Mouse (Mus musculus): ENCODE results near the gene Syne1. TPM values are rescaled to one million over a fixed set of nuclear protein-coding genes. Genes with fewer than 3 reads are reported as not detected.
"Not testable (repeated sequence)": the region's sequence is repeated elsewhere in the genome, so short reads cannot be mapped to it uniquely, and the experiment has no call there.

The Syne1 gene
- polyA plus RNA-seq, 1 experiment, result 52.0 TPM

GRCm38 (mm10) chr10:5504761-5505160, 46.5 kb downstream of the Syne1 start:
- H3K4me1 ChIP-seq (ENCODE audit: control insufficient read depth, insufficient read depth, low read length), result no peaks in the 10 kb centered on the region
- WGBS, result 55% methylated on average over 3 of the region's 3 CpGs
- no peak for TF ChIP-seq POLR2A (IDR thresholded peaks at IDR 0.05; ENCODE audit: borderline replicate concordance, extremely low read depth, low read depth, low read length)
- no peak for TF ChIP-seq CTCF (IDR thresholded peaks at IDR 0.05; ENCODE audit: insufficient read depth, low read length)
- no peak for DNase-seq
- no peak overlapping the region for H3K4me3 ChIP-seq (replicated peaks; ENCODE audit: extremely low read depth, low read depth, low read length)

GRCm38 (mm10) chr10:5503909-5504308, 47.4 kb downstream of the Syne1 start:
- TF ChIP-seq CTCF (IDR thresholded peaks at IDR 0.05; ENCODE audit: insufficient read depth, low read length) (no peak), POLR2A (IDR thresholded peaks at IDR 0.05; ENCODE audit: borderline replicate concordance, extremely low read depth, low read depth, low read length) (no peak)
- Histone ChIP-seq H3K4me1 (ENCODE audit: control insufficient read depth, insufficient read depth, low read length) (no peaks in the 10 kb centered on the region), H3K4me3 (replicated peaks; ENCODE audit: extremely low read depth, low read depth, low read length) (no peak overlapping the region)
- WGBS, result 73% methylated on average over 3 of the region's 3 CpGs
- DNase-seq, result no peak

DNA sequence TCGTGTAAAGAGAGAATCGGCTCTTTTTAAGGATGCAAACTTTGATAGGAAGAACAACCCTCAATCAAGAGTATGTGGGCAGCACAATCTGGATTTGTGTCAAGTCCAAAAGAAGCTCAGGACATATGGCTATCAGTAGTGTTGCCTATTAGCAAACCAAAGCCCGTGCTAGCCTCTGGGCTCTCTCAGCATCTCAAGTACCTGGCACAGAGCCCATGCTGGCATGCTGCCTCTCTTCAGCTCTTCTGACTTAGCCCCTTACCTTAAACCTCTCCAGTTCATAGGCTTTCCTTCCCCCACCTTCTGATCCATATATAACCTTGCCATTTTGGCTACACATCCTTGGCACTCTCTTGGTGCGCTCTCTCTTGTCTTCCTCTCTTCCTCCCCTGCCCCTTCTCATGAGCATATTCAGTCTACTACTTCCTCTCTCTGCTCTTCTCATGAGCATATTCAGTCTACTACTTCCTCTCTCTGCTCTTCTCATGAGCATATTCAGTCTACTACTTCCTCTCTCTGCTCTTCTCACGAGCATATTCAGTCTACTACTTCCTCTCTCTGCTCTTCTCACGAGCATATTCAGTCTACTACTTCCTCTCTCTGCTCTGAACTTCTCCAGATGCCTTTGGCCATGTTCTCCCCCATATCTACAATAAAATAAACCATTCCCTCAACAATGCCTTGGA, 51.5 kb downstream of the Syne1 start:
- not testable (repeated sequence) for H3K4me3 ChIP-seq (replicated peaks; ENCODE audit: extremely low read depth, low read depth, low read length); DNase-seq; H3K4me1 ChIP-seq (ENCODE audit: control insufficient read depth, insufficient read depth, low read length)
- 58% methylated on average over 6 of the region's 6 CpGs for WGBS

- no peak for TF ChIP-seq CTCF (IDR thresholded peaks at IDR 0.05; ENCODE audit: insufficient read depth, low read length)
- no peak for TF ChIP-seq POLR2A (IDR thresholded peaks at IDR 0.05; ENCODE audit: borderline replicate concordance, extremely low read depth, low read depth, low read length)
- WGBS, result 49% methylated on average over 2 of the region's 2 CpGs
- Histone ChIP-seq H3K4me3 (replicated peaks; ENCODE audit: extremely low read depth, low read depth, low read length) (no peak overlapping the region), H3K4me1 (ENCODE audit: control insufficient read depth, insufficient read depth, low read length) (peaks cover 2% of the 10 kb centered on the region)
- no peak for DNase-seq
Measured at GRCm38 (mm10) chr10:5497859-5498258, 53.4 kb downstream of the Syne1 start.

DNA sequence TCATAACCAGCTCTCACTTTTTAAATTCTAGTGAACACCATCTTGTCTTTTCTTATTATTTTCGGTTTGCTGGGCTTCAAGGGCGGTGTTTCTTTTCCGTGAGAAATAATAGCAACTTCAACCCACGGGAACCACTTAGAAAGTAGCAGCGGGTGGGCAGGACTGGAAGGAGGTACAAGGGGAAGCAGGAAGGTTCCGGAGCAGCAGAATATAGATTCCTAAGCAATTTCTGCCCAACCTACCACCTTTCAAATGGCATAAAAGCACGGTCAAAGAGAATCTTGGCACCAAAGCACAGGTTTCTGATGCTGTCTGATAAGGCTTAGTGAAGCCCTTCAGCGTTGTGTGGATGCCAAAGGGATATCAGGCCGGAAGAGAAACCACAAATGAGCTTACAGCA, 60.2 kb downstream of the Syne1 start:
- no peak overlapping the region for H3K4me3 ChIP-seq (replicated peaks; ENCODE audit: extremely low read depth, low read depth, low read length)
- 80% methylated on average over 9 of the region's 9 CpGs for WGBS
- H3K4me1 ChIP-seq (ENCODE audit: control insufficient read depth, insufficient read depth, low read length), result no peaks in the 10 kb centered on the region
- TF ChIP-seq CTCF (IDR thresholded peaks at IDR 0.05; ENCODE audit: insufficient read depth, low read length) (no peak), POLR2A (IDR thresholded peaks at IDR 0.05; ENCODE audit: borderline replicate concordance, extremely low read depth, low read depth, low read length) (no peak)
- DNase-seq, result no peak

DNA sequence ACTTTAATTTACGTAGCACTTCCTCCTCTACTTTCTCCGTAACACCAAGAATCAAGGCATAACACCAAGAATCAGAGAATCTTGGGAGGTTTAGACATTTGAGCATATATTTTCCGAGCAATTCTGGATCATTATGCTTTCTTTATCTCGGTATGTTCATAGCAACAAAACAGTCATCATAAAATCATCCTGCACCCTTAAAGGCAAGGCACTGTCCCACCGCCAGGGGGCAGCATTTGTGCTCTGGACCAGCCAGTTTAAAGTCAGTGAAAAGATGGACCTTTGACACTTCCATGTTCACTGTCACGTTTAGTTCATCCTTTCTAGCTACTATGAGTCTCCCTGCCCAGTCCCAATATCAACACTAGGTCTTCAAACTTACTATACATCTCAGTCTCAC, 61.3 kb downstream of the Syne1 start:
- H3K4me1 ChIP-seq (ENCODE audit: control insufficient read depth, insufficient read depth, low read length), result no peaks in the 10 kb centered on the region
- DNase-seq, result peak; percentile 18
- H3K4me3 ChIP-seq (replicated peaks; ENCODE audit: extremely low read depth, low read depth, low read length), result no peak overlapping the region
- TF ChIP-seq CTCF (IDR thresholded peaks at IDR 0.05; ENCODE audit: insufficient read depth, low read length), result peak; percentile 56
- TF ChIP-seq POLR2A (IDR thresholded peaks at IDR 0.05; ENCODE audit: borderline replicate concordance, extremely low read depth, low read depth, low read length), result no peak
- 56% methylated on average over 6 of the region's 6 CpGs for WGBS

GRCm38 (mm10) chr10:5488097-5488496, 63.2 kb downstream of the Syne1 start:
- 27% methylated on average over 5 of the region's 5 CpGs for WGBS
- no peak overlapping the region for H3K4me3 ChIP-seq (replicated peaks; ENCODE audit: extremely low read depth, low read depth, low read length)
- DNase-seq, result no peak
- no peaks in the 10 kb centered on the region for H3K4me1 ChIP-seq (ENCODE audit: control insufficient read depth, insufficient read depth, low read length)
- no peak for TF ChIP-seq CTCF (IDR thresholded peaks at IDR 0.05; ENCODE audit: insufficient read depth, low read length)

DNA sequence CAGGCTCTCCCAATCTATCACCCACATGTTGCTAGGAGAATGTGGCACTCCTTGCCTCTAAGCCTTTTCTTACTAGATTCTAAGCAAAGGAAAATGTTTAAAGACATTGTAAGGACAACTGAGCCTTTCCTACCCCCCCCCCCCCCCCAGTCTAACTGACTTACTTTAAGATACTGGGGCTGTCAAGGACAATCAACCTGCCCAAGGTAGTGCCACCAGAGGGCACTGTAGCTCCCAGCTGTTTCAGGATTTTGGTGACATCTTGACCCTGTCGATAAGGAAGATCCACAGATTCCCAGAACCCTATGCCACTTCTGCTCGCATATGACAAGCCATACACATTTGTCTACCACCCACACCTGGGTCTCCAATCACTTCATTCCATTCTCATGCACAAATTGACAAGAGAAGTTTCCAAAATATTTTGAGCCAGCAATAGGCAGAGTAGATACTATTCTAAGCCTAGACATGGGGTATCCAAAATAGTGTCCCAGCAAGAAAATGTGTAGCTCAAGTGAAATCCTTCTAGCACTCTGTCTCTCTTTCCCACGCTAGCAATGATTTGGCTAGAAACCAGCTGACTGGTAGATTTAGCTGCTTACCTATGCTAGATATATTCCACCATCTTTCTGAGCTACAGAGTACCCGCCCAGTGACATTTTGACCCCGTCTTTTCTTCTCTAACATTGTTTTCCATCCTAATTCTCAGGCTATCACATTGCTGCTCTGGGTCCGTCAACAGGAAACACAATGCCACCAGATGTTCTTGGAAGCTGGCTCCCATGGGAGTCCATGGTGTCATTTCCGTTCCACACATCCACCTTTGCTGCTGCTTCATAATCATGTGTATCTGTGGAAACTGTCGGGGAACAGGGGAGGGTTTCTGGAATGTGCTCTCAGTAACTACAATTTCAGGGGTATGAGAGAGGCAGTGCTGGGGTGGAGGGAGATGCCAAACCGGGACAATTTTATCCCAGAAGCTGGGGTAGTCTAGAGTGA, 70.4 kb downstream of the Syne1 start:
- DNase-seq, result no peak
- TF ChIP-seq POLR2A (IDR thresholded peaks at IDR 0.05; ENCODE audit: borderline replicate concordance, extremely low read depth, low read depth, low read length), result no peak
- peak; percentile 41 for TF ChIP-seq CTCF (IDR thresholded peaks at IDR 0.05; ENCODE audit: insufficient read depth, low read length)
- Histone ChIP-seq H3K4me3 (replicated peaks; ENCODE audit: extremely low read depth, low read depth, low read length) (peak overlapping the region; percentile 24), H3K4me1 (ENCODE audit: control insufficient read depth, insufficient read depth, low read length) (no peaks in the 10 kb centered on the region; the same call in none of the 2 replicates)
- 65% methylated on average over 9 of the region's 9 CpGs for WGBS

- 29% methylated on average over 6 of the region's 6 CpGs for WGBS
- TF ChIP-seq POLR2A (IDR thresholded peaks at IDR 0.05; ENCODE audit: borderline replicate concordance, extremely low read depth, low read depth, low read length) (no peak), CTCF (IDR thresholded peaks at IDR 0.05; ENCODE audit: insufficient read depth, low read length) (peak; percentile 74)
- DNase-seq, result peak; percentile 20
- Histone ChIP-seq H3K4me3 (replicated peaks; ENCODE audit: extremely low read depth, low read depth, low read length) (peak overlapping the region; percentile 24), H3K4me1 (ENCODE audit: control insufficient read depth, insufficient read depth, low read length) (no peaks in the 10 kb centered on the region; the same call in none of the 2 replicates)
Measured at GRCm38 (mm10) chr10:5480097-5480496, 71.2 kb downstream of the Syne1 start.
